In genomic region chr8:99031060-99031459, GRCm38 (mm10) we compare ENCODE assay signal across 21 mouse cellular contexts.
"Had no signal": no experiment of that assay in that cellular context is flagged by ENCODE, and none has a peak within 500 bp of the region (broad histone marks: within the 10 kb centered on the region; RNA-seq: fewer than 3 reads in every experiment).

No protein-coding gene starts in this region.

- H3K36me3 ChIP-seq: liver, embryonic 13.5 days; midbrain, embryonic 10.5 days; neural tube, embryonic 15.5 days; stomach, embryonic 15.5 days had no signal

- H3K4me1 ChIP-seq: liver, embryonic 13.5 days; midbrain, embryonic 10.5 days; midbrain, embryonic 12.5 days; neural tube, embryonic 13.5 days; neural tube, embryonic 15.5 days; stomach, embryonic 15.5 days had no signal

- H3K27ac ChIP-seq: liver, embryonic 13.5 days; midbrain, embryonic 10.5 days; midbrain, embryonic 12.5 days; neural tube, embryonic 13.5 days; neural tube, embryonic 15.5 days; stomach, embryonic 15.5 days had no signal

- H3K4me2 ChIP-seq: liver, embryonic 13.5 days; lung, embryonic 14.5 days; midbrain, embryonic 12.5 days; neural tube, embryonic 13.5 days; neural tube, embryonic 15.5 days; stomach, embryonic 15.5 days had no signal

- H3K4me3 ChIP-seq: liver, embryonic 13.5 days; midbrain, embryonic 10.5 days; midbrain, embryonic 12.5 days; myocyte; neural tube, embryonic 13.5 days; neural tube, embryonic 15.5 days; stomach, embryonic 15.5 days had no signal

- H3K27me3 ChIP-seq: liver, embryonic 13.5 days; midbrain, embryonic 12.5 days; neural tube, embryonic 13.5 days; neural tube, embryonic 15.5 days; stomach, embryonic 15.5 days had no signal

- H3K9ac ChIP-seq: liver, embryonic 13.5 days; lung, embryonic 14.5 days; midbrain, embryonic 12.5 days; neural tube, embryonic 13.5 days; neural tube, embryonic 15.5 days; stomach, embryonic 15.5 days had no signal

- ATAC-seq: midbrain, embryonic 16.5 days had no signal

- H3K9me3 ChIP-seq: liver, embryonic 13.5 days; midbrain, embryonic 10.5 days; midbrain, embryonic 12.5 days; neural tube, embryonic 13.5 days; neural tube, embryonic 15.5 days; stomach, embryonic 15.5 days had no signal

- DNase-seq: liver, embryonic 13.5 days; lung, adult 18-20 months; lung, embryonic 14.5 days; lung, postnatal 10 days; lung, postnatal 4 days; midbrain, embryonic 14.5 days; retina, postnatal 1 day; right cerebral cortex, adult 18-20 months; right cerebral cortex, postnatal 25 days; right cerebral cortex, postnatal 4 days; spleen, adult 18-20 months; thymus, adult 18-20 months; thymus, postnatal 14 days; thymus, postnatal 36 days had no signal
